Mouse (Mus musculus) kidney, adult 11 months (tissue): Measurements from ENCODE around the gene Gm13275.
A peak's percentile ranks its signal among the peaks of the same experiment; 100 is the strongest.
"Not testable (repeated sequence)": the region's sequence is repeated elsewhere in the genome, so short reads cannot be mapped to it uniquely, and the experiment has no call there.

Source experiments
- DNase-seq: peaks from one replicate; pipeline ENCODE4 v3.0.0; 2022

Gm13275 gene

GRCm38 (mm10) chr4:88793936-88794675 lies at the start of gene Gm13275:
Gm13275 (plus strand) TSS chr4:88794487.
- DNase-seq = peak; percentile 77

GRCm38 (mm10) chr4:88749926-88750325 lies 44.4 kb upstream of the Gm13275 start:
- no peak for DNase-seq

DNA sequence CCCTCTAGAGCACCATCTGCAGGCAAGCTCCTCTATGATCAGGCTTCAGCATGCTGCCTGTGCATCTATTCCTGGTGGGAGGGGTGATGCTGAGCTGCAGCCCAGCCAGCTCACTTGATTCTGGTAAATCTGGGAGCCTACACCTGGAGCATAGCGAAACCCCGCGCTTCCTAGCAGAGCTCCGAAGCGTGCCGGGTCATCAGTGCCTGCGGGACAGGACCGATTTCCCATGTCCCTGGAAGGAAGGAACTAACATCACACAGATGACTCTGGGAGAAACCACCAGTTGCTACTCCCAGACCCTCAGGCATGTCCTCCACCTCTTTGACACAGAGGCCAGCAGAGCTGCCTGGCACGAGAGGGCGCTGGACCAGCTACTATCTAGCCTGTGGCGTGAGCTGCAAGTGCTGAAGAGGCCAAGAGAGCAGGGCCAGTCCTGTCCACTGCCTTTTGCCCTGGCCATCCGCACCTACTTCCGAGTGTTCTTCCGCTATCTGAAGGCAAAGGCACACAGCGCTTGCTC lies 39.4 kb upstream of the Gm13275 start, which contains the start of gene Gm13271:
Gene Gm13271 (plus strand): TSS at position 51 of the 523 bp plus-strand sequence.
- DNase-seq = peak; percentile 79

GRCm38 (mm10) chr4:88756581-88757513 lies 37.4 kb upstream of the Gm13275 start:
- not testable (repeated sequence) for DNase-seq

- DNase-seq = peak; percentile 94
These were observed 36.7 kb upstream of the Gm13275 start for GRCm38 (mm10) chr4:88757628-88758031.

DNA sequence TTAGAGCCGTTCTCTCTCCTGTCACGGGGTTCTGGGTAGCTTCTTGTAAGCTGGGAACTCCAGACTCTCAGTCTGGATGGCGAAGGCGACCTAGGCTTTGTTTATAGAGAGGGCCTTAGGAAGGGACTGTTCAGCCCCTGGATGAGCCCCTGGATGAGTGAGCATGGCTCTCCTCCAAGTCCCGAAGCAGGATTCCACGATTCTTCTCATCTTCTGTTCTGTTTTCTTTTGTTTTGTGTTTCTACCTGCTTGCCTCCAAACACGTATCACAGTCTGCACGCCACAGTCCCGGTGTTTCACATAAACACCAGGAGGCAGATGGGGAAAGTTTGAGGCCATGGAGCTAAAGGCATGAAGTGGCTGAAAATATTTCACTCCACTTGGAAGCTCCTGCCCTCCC lies 35.5 kb upstream of the Gm13275 start:
- DNase-seq = peak; percentile 23

- peak; percentile 37 for DNase-seq
These were observed 34.5 kb upstream of the Gm13275 start, which contains the start of gene Gm13283 for GRCm38 (mm10) chr4:88759610-88760268. Gm13283 (plus strand) TSS chr4:88760119.

DNA sequence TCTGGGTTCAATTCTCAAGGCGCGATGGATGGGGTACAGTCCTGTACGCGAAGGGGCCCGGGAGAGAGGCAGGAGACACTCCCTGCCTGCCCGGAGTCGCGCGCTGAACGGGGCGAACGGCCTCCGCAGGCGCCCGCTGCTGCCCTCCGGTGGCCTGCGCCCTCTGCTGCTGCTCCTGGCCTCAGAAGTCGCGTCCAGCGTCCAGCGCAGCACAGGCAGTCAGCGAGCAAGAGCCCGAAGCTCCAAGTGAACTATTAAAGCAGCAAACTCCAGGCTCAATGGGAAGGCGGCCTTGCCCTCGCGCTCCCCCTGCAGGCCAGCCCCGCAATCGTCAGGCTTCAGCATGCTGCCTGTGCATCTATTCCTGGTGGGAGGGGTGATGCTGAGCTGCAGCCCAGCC lies 33.9 kb upstream of the Gm13275 start:
- peak; percentile 87 for DNase-seq

DNA sequence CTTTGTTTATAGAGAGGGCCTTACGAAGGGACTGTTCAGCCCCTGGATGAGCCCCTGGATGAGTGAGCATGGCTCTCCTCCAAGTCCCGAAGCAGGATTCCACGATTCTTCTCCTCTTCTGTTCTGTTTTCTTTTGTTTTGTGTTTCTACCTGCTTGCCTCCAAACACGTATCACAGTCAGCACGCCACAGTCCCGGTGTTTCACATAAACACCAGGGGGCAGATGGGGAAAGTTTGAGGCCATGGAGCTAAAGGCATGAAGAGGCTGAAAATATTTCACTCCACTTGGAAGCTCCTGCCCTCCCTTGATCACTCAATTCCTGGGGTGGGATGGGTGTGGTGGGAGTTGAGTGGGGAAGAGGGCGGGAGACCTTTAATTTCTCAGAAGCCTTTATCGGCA lies 32.5 kb upstream of the Gm13275 start:
- DNase-seq = peak; percentile 69

- DNase-seq = peak; percentile 31
These were observed 31.9 kb upstream of the Gm13275 start for GRCm38 (mm10) chr4:88762341-88762740.

DNA sequence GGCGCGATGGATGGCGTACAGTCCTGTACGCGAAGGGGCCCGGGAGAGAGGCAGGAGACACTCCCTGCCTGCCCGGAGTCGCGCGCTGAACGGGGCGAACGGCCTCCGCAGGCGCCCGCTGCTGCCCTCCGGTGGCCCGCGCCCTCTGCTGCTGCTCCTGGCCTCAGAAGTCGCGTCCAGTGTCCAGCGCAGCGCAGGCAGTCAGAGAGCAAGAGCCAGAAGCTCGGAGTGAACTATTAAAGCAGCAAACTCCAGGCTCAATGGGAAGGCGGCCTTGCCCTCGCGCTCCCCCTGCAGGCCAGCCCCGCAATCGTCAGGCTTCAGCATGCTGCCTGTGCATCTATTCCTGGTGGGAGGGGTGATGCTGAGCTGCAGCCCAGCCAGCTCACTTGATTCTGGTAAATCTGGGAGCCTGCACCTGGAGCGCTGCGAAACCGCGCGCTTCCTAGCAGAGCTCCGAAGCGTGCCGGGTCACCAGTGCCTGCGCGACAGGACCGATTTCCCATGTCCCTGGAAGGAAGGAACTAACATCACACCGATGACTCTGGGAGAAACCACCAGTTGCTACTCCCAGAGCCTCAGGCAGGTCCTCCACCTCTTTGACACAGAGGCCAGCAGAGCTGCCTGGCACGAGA lies 30.8 kb upstream of the Gm13275 start:
- DNase-seq = peak; percentile 82

DNA sequence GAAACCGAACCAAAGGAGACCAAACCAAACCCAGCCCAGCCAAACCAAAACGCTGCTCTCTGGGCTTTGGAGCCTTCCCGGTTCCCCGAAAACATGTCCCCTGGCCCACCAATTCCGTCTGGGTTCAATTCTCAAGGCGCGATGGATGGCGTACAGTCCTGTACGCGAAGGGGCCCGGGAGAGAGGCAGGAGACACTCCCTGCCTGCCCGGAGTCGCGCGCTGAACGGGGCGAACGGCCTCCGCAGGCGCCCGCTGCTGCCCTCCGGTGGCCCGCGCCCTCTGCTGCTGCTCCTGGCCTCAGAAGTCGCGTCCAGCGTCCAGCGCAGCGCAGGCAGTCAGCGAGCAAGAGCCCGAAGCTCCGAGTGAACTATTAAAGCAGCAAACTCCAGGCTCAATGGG lies 20.8 kb upstream of the Gm13275 start, which contains the start of gene Gm13290:
Gene Gm13290 (plus strand): TSS at position 301 of the 400 bp plus-strand sequence.
- not testable (repeated sequence) for DNase-seq

DNA sequence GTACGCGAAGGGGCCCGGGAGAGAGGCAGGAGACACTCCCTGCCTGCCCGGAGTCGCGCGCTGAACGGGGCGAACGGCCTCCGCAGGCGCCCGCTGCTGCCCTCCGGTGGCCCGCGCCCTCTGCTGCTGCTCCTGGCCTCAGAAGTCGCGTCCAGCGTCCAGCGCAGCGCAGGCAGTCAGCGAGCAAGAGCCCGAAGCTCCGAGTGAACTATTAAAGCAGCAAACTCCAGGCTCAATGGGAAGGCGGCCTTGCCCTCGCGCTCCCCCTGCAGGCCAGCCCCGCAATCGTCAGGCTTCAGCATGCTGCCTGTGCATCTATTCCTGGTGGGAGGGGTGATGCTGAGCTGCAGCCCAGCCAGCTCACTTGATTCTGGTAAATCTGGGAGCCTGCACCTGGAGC lies 17.7 kb upstream of the Gm13275 start, which contains the start of gene Gm13289:
Gene Gm13289 (plus strand): TSS at position 301 of the 400 bp plus-strand sequence.
- DNase-seq = not testable (repeated sequence)

- DNase-seq = not testable (repeated sequence)
These were observed 14.7 kb upstream of the Gm13275 start, which contains the start of gene Gm13272 for GRCm38 (mm10) chr4:88779550-88779949. Gm13272 (plus strand) TSS chr4:88779850.

DNA sequence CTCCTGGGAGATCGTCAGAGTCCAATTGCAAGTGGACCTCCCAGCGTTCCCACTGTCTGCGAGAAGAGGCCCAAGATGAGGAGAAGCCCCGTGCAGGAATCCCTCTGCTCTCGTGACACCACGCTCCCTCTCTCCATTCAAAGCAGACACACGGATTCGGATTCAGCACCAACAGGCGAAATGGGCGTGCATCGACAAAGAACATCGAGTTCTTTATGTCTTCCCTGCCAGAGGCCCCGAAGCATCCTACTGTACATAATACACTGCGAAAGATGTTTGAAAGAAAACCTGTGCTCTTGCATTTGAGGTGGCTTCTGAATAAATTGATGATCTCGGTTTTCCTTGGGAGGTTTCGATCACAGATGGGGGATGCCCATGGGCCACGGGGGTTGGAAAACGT lies 14.0 kb upstream of the Gm13275 start:
- peak; percentile 8 for DNase-seq

DNA sequence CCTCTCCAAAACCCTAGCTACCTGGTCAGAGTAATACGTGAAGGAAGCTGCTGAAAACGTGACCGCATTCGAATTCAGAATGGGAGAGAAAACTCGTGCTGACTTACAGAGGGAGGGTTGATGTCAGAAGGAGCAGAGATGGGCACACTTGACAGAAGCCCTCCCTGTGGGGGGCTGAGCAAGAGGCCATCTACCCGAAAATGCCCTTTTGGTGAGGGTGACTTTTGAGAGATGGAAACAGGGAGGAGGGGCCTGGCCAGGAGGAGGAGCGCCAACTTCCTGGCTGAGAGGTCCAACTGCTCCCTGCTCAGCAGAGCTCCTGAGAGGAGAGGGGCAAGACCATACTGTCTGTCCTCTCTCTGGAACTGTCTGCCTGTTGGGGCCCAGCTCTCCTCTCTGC lies 12.5 kb upstream of the Gm13275 start, which contains the start of gene Ifnz:
Gene Ifnz (plus strand): TSS at position 301 of the 400 bp plus-strand sequence.
- DNase-seq = not testable (repeated sequence)

GRCm38 (mm10) chr4:88782335-88782734 lies 12.0 kb upstream of the Gm13275 start:
- DNase-seq = peak; percentile 35

- DNase-seq = not testable (repeated sequence)
These were observed 8.9 kb upstream of the Gm13275 start, which contains the start of gene Gm13276 for GRCm38 (mm10) chr4:88785409-88785808. Gm13276 (plus strand) TSS chr4:88785709.

GRCm38 (mm10) chr4:88788402-88788801 lies 5.9 kb upstream of the Gm13275 start, which contains the start of gene Gm13277:
Gm13277 (plus strand) TSS chr4:88788632.
- peak; percentile 79 for DNase-seq

DNA sequence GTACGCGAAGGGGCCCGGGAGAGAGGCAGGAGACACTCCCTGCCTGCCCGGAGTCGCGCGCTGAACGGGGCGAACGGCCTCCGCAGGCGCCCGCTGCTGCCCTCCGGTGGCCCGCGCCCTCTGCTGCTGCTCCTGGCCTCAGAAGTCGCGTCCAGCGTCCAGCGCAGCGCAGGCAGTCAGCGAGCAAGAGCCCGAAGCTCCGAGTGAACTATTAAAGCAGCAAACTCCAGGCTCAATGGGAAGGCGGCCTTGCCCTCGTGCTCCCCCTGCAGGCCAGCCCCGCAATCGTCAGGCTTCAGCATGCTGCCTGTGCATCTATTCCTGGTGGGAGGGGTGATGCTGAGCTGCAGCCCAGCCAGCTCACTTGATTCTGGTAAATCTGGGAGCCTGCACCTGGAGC lies 3.0 kb upstream of the Gm13275 start, which contains the start of gene Gm13278:
Gene Gm13278 (plus strand): TSS at position 301 of the 400 bp plus-strand sequence.
- DNase-seq = not testable (repeated sequence)

GRCm38 (mm10) chr4:88797097-88797496 lies 2.8 kb downstream of the Gm13275 start, which contains the start of gene Gm13279:
Gm13279 (plus strand) TSS chr4:88797397.
- DNase-seq = not testable (repeated sequence)
